Mouse (Mus musculus): Measurements from ENCODE around the gene Fer1l4. TPM values are rescaled to one million over a fixed set of nuclear protein-coding genes. Genes with fewer than 3 reads are reported as not detected.

Fer1l4 gene
- polyA plus RNA-seq, 1 experiment from 2014 or later = not detected

Other genes with a start within 250 kb of the Fer1l4 start
- gene BC029722, start 233.5 kb downstream of the Fer1l4 start, polyA plus RNA-seq (2016; fragmentation: Nextera tagmentation; extraction: Ambion mirVana) = 8.9 and 9.4 TPM in 2 replicates
- gene Eif6, start 226.0 kb downstream of the Fer1l4 start, polyA plus RNA-seq (2016; fragmentation: Nextera tagmentation; extraction: Ambion mirVana) = 110 and 116 TPM in 2 replicates
- 0.06 and 0.15 TPM in 2 replicates for gene Fam83c, start 218.1 kb downstream of the Fer1l4 start, polyA plus RNA-seq (2016; fragmentation: Nextera tagmentation; extraction: Ambion mirVana)
- gene Uqcc1, start 122.6 kb downstream of the Fer1l4 start, polyA plus RNA-seq (2016; fragmentation: Nextera tagmentation; extraction: Ambion mirVana) = 96.6 and 110 TPM in 2 replicates
- not detected in 2 replicates for gene Gm15557, start 112.2 kb downstream of the Fer1l4 start, polyA plus RNA-seq (2016; fragmentation: Nextera tagmentation; extraction: Ambion mirVana)
- gene Gdf5, start 107.6 kb downstream of the Fer1l4 start, polyA plus RNA-seq (2016; fragmentation: Nextera tagmentation; extraction: Ambion mirVana) = 0.36 and 0.42 TPM in 2 replicates
- 10.7 and 13.0 TPM in 2 replicates for gene Cep250, start 96.5 kb downstream of the Fer1l4 start, polyA plus RNA-seq (2016; fragmentation: Nextera tagmentation; extraction: Ambion mirVana)
- gene 6430550D23Rik, start 45.0 kb downstream of the Fer1l4 start, polyA plus RNA-seq (2016; fragmentation: Nextera tagmentation; extraction: Ambion mirVana) = 0.93 and 1.1 TPM in 2 replicates
- gene Ergic3, start 44.9 kb downstream of the Fer1l4 start, polyA plus RNA-seq (2016; fragmentation: Nextera tagmentation; extraction: Ambion mirVana) = 137 and 142 TPM in 2 replicates
- 3.1 and 3.3 TPM in 2 replicates for gene Spag4, start 12.2 kb upstream of the Fer1l4 start, polyA plus RNA-seq (2016; fragmentation: Nextera tagmentation; extraction: Ambion mirVana)
- 30.0 and 31.0 TPM in 2 replicates for gene Cpne1, start 59.0 kb upstream of the Fer1l4 start, polyA plus RNA-seq (2016; fragmentation: Nextera tagmentation; extraction: Ambion mirVana)
- 26.2 and 26.9 TPM in 2 replicates for gene Rbm12, start 59.0 kb upstream of the Fer1l4 start, polyA plus RNA-seq (2016; fragmentation: Nextera tagmentation; extraction: Ambion mirVana)
- gene Gm28036, start 74.1 kb upstream of the Fer1l4 start, polyA plus RNA-seq (2016; fragmentation: Nextera tagmentation; extraction: Ambion mirVana) = 19.1 and 21.0 TPM in 2 replicates
- gene Romo1, start 91.1 kb upstream of the Fer1l4 start, polyA plus RNA-seq (2016; fragmentation: Nextera tagmentation; extraction: Ambion mirVana) = 451 and 494 TPM in 2 replicates
- 55.5 and 55.8 TPM in 2 replicates for gene Nfs1, start 91.2 kb upstream of the Fer1l4 start, polyA plus RNA-seq (2016; fragmentation: Nextera tagmentation; extraction: Ambion mirVana)
- gene Rbm39, start 127.3 kb upstream of the Fer1l4 start, polyA plus RNA-seq (2016; fragmentation: Nextera tagmentation; extraction: Ambion mirVana) = 434 and 459 TPM in 2 replicates
- gene Phf20, start 143.5 kb upstream of the Fer1l4 start, polyA plus RNA-seq (2016; fragmentation: Nextera tagmentation; extraction: Ambion mirVana) = 52.5 and 54.5 TPM in 2 replicates